Mouse (Mus musculus): ENCODE data around the gene Tfap2d.
A peak's percentile ranks its signal among the peaks of the same experiment; 100 is the strongest.

Gene Tfap2d

GRCm38 (mm10) chr1:19211033-19211405 is 108.2 kb downstream of the Tfap2d start:
- DNase-seq: peak; percentile 72

GRCm38 (mm10) chr1:19211546-19212154 is 108.8 kb downstream of the Tfap2d start:
- DNase-seq: no peak

- DNase-seq: no peak
Observed at GRCm38 (mm10) chr1:19212691-19213090, 109.9 kb downstream of the Tfap2d start.

DNA sequence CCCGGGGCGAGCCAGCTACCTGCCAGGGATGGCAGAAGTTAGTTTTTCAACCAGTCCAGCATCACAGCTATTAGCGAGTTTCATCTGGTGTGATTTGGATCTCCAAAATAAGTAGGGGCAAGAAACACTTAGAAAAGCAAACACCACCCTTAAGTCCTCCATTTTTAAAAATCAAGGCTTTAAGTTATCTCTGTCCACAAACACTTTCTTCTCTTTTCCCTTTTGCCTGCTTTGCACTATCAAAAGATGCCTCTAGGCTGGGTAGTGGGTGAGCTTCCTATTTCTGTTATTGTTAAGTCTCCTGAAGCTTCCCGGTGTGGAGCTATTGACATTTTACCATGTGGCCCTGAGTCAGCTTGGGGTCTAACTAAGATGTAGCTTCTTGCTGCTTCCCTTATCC is 110.3 kb downstream of the Tfap2d start:
- no peak for DNase-seq

DNA sequence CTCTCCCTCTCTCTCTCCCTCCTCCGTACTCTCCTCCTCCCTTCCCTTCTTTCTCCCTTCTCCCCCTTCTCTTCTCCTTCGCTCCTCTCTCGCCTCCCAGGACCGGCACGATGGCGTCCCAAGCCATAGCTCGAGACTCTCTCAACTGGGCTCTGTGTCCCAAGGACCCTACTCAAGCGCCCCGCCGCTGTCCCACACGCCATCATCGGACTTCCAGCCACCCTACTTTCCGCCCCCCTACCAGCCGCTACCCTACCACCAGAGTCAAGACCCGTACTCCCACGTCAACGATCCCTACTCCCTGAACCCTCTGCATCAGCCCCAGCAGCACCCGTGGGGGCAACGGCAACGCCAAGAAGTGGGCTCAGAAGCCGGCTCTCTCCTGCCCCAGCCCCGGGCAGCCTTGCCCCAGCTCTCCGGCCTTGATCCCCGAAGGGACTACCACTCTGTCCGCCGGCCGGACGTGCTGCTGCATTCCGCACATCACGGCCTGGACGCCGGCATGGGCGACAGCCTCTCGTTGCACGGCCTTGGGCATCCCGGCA is 111.1 kb downstream of the Tfap2d start:
- no peak for DNase-seq
